Mouse (Mus musculus): Measurements from ENCODE around the gene Tekt4.

The Tekt4 gene

DNA sequence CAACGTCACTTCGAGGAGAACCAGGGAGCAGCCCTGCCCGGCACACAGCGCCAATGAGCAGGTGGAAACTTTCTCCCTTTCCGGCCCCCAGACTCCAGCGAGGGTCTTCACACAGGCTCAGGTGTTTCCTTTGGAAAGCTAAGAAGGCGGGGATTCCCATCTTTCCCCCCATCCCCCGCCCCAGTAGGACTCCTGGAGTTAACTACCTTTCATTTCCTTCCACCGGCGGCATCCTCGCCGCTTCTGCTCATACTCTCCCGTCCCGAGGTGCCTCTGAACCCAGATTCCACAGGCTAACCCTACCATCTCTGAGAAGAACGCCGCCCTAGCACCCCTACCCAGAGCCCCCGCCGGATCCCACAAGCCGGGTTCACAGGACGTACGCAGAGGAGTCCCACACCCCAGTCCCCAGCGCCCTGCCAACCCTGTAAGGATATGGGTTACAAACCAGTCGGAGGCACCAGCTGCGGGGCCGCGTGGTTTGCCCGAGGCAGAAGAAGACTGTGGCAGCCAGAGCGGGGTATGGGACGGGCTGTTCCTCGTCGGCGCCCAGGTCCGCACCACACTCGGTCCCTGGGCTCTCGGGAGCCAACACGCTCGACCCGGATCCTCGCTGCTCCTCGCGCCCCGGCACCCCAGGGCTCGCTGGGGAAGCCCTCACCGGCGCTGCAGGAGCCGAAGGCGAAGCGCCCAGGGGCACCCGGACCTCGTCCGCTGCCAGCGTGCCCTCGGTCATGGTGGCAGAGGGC is 21.8 kb upstream of the Tekt4 start:
- DNase-seq (ENCODE audit: extremely low read depth, insufficient read length, low spot score), result no peak

DNA sequence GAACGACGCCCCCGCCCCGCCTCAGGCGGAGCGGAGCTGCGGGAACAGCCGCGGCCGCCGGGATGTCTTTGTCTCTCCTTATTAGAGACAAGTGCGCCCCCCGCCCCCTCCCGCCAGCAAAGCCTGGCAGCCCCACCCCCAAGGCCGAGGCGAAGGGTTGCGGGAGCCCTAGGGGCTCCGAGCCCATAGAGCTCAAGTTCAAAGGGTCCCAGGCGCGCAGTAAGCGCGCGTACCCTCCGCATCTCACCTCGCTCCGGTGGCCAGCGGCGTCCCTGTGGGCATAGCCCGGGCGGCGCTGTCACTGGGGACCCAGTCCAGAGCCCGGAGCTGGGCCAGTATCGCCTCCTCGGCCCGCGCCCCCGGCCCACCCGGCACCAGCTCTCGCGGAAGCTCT is 21.2 kb upstream of the Tekt4 start:
- no peak for DNase-seq (ENCODE audit: extremely low read depth, insufficient read length, low spot score)

DNA sequence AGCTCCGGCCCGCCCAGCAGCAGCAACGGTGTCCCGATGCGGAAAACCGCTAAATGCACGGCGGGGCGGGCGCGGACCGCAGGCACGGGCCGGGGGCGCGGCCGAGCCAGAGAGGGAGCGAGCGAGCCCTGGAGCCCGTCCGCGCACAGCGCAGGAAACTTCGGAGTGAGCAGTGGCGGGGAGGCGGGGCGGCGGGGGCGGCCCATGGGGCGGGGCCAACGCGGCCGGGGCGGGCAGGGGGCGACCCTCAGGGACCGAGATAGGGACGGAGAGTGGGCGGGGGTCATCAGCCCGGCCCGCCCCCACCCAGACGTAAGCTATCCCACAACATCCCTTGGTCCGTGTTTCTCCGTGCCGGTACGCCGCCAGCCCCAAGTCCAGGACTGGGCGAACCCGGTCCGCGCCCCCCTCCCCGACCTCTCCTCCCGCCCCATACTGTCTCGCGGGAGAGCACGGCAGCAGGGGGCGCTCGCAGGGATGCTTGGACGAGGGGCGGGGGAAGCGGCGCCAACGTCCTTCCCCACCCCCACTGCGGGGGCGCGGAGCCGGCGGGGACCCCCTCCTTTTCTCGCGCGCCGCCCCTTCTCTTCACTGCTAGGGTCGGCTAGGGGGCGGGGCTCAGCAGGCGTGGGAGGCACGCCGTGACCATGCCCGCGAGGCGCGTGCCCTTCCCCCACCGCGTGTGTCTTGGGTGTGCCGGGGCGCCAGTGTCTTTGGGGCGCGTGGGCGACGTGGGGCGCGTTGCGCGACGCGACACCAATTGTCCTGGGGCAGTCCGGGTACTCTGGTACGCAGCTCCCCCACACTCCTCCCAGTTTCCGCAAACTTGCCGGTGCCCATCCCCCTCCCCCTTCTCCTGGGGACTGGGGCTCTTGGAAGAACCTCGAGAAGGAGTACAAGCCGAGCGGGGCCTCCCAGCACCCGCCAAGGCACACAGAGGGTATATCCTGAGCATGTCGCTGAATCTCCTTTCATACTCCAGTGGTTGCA is 20.5 kb upstream of the Tekt4 start, which contains the start of gene Cacna1h:
Cacna1h (minus strand) TSS at position 167 of the 990 bp plus-strand sequence.
- no peak for DNase-seq (ENCODE audit: extremely low read depth, insufficient read length, low spot score)

DNA sequence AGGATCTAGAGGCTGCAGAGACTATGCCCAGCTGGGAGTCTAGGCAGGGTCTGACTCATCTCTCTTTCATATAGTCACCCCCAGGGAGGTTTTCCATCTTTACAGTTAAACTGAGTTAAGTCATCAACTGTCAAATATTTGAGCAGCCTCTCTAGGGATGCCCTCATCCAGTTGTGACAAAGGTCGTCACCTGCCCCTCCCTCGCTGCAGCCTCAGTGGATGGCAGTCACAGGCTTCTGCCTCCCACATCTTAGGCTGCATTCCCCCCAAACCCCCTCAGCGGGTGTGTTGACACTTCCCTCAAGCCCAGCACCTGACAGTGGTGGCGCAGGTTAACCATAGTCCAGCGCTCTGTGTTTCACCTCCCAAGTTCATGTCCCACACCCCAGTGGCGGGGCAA is 13.0 kb upstream of the Tekt4 start:
- DNase-seq (ENCODE audit: extremely low read depth, insufficient read length, low spot score), result no peak

DNA sequence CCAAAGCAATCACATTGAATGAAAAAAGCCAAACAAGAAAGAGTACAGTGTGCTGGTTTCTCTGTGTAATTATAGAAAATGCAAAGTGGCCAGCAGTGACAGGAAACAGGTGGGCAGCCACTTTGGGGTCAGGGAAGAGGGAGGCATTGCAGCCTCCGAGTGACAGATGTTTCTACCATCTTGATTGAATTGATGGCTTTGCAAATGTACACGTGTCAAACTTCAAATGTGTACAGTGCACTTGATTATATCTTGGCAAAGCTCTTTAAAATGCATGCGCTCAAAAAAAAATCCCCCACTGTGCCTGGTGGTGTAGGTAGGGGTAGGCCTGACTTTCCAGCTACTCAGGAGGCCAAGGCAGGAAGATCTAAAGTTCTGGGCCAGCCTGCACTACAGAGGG is 11.5 kb upstream of the Tekt4 start:
- DNase-seq (ENCODE audit: extremely low read depth, insufficient read length, low spot score), result no peak

DNA sequence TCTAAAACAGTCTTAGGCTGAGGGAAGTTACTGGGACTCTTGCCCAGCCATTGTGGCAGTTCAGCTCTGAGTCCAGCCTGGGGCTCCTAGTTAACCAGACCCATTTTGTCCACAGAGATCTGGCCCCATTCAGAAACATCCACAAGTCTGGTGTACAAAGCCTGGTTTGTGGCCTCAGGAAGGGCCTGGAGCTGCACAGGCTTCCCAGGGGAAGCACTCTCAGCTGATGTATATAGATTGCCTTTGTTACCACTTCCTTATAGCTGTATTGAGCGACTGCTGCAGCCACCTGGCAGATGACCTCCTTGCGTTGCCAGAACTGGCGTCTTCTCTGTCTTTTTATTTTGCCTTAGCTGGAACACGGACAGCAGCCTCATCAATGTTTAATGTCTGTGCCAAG is 9.3 kb upstream of the Tekt4 start:
- DNase-seq (ENCODE audit: extremely low read depth, insufficient read length, low spot score), result no peak

DNA sequence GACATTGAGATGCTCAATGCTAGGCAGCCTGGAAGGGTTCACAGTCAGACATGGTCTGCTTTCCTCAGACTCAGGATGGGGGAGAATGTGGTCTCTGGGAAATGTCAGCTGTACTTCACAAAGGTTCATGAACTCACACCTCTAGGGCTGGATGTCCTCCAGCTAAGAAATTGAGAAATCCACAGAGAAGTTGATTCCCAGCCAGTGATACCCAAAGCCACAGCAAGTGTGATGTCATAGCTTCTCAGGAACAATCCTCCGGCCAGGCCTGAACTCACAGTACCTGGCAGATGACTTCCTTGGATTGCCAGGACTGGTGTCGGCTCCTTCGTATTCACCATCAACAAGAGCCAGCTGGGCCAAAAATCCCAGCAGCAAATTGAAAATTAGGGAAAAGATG is 8.6 kb upstream of the Tekt4 start:
- no peak for DNase-seq (ENCODE audit: extremely low read depth, insufficient read length, low spot score)

DNA sequence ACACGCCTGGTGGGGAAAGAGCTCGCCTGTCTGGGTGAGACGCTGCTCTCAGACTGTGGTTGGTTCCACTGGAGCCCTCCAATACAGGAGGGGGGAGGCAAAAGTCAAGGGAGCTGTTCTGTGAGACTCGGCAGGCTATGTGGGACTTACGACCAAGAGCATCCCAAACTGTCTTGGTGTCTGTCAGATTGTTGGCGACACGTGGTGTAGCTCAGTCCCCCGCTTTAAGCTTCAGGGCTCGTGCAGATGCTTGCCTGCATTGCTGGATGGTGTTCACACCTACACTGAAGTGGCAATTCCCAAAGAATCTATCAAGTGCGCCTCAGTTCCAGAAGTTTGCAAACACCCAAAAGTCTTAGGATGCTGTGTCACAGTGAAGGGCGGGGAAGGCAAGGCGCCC is 6.5 kb upstream of the Tekt4 start:
- DNase-seq (ENCODE audit: extremely low read depth, insufficient read length, low spot score), result no peak

DNA sequence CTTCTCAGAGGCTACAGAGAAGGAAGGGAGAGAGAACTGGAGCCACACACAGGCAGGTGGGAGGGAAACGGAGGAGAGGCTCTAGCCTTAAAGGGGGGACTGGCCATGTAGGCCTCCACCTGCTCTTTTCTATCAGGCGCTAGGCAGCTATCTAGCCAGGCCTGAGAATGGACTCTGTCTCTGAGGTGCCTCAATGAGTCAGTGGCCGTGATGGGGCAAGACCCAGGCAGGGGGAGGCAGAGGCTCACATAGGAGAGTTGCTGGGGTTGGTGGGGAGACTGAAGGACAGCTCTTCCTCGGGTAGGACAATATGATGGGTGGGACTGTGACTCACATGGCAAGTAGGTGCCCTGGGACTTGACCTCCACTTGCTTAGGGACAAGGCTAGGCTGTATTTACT is 4.1 kb upstream of the Tekt4 start:
- no peak for DNase-seq (ENCODE audit: extremely low read depth, insufficient read length, low spot score)

DNA sequence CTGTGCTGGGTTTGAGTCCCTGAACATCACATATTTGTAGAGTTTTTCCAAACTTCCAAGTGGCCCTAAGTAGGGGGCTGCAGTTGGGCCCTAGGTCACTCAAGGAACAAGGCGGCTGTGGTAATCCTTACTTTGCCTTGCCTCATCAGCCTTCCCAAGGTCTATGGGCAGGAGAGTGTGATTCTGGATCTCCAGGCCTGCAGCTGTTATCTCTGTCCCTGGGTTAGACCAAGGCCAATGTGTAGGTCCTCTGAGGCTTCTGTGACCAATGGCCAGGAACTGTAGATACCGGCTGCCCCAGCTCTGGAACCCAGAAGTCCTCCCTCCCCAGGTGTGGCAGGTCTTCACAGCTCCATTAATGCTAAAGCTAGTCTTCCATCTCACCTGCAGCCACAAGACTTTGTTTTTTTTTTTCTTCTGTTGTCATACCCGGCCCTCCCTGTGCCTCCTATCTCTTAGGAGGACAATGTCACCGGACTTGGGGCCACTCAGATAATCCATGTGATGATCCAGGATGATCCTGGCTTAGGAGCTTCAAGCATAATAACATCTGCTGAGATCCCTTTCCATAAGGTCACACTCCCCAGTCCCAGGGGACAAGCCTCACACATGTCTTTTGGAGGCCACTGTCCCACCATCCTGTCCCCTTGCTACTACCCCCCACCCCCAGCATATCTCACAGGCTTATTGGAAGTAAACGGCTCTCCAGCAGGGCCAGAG is 2.0 kb upstream of the Tekt4 start:
- DNase-seq (ENCODE audit: extremely low read depth, insufficient read length, low spot score), result no peak

DNA sequence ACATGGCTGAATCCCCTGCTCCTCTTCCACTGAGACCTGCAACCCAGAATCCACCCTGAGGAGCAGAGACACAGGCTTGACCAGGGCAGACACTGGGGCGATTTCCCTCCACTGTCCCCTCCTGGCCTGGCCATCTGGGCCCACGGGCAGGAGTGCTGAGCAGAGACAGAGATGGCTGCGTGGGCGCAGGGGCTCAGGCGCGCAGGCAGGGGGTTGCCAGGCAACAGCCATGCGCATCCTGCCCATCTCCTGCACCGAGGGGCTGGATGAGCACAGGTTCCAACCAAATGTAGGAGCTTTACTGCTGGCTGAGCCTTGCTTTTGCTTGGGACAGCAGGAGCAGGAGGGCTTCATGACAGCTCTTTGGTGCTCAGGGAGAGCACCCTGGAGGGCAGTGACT is 2.1 kb downstream of the Tekt4 start:
- no peak for DNase-seq (ENCODE audit: extremely low read depth, insufficient read length, low spot score)

DNA sequence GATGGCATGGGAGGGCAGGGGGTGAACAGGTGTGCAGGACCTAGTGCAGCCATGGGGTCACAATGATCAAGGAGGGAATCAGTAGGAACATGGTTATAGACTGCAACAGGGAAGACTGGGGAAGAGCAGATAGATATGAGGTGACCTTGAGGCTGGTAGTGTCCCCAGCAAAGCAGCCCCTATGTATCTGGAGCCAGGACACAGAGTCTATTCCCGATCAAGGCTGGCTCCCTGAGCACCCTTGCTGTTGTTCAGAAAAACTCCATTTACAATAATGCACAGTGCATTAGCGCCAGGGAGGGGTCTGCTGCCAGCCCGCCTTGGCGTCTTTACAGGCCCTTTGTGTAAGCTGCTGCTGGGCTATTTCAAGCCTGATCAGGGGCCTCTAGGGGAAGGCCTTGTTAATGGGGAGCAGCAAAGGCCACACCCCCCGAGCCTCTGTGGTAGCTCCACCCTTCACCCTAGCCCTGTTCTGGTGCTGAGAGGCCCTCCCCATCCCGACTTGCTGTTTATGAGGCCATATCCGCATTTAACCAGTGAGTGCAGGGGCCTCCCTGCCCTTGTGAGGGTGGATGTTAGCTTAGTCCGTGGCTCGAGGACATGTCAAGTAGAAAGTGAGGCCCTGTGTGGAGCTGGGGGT is 7.9 kb downstream of the Tekt4 start:
- no peak for DNase-seq (ENCODE audit: extremely low read depth, insufficient read length, low spot score)

DNA sequence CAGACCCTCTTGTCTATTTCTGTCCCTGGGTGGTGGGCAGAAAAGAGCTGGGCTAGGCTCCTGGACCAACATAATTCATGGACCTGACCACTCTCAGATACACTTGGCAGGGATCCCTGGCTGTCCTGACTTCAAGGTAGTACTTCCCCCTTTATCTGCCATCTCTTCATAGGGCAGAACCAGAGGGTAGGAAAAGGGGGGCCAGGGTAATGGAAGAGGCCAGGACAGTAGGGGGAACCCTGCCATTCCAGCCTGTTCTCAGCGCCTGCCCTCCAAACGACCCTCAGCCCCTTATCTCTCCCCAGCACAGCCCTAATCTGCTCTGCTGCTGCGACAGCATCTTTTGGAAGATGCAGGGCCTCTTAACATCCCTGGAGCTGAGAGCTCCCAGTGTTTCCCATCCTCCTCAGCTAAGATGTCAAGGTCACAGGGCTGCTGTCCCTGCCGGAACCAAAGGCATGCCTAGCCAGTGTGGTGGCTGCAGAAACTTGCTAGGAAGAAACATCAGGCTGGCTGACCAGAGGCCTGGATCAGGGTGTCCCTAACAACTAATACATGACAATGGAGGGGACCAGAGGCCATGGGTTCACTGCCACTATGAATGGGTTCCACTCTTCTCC is 9.0 kb downstream of the Tekt4 start:
- no peak for DNase-seq (ENCODE audit: extremely low read depth, insufficient read length, low spot score)

DNA sequence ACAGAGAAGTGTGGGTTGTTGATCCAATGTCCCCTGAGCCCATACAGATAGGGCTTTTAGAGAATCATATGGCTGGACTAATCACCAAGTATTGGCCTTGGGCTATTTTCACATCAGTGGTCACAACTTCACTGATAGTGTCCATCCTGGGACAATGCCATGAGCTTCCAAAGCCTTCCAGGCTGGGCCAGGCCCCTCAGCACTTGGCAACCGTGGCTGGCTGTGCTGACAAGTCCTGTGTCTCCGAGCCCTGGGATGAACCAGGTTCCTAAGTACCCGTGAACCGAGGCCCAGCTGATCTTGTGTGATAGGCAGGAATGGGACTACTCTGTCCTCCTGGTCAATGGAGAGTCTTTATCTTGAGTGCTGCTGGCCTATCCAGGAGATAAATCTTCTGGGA is 9.7 kb downstream of the Tekt4 start:
- DNase-seq (ENCODE audit: extremely low read depth, insufficient read length, low spot score), result no peak

DNA sequence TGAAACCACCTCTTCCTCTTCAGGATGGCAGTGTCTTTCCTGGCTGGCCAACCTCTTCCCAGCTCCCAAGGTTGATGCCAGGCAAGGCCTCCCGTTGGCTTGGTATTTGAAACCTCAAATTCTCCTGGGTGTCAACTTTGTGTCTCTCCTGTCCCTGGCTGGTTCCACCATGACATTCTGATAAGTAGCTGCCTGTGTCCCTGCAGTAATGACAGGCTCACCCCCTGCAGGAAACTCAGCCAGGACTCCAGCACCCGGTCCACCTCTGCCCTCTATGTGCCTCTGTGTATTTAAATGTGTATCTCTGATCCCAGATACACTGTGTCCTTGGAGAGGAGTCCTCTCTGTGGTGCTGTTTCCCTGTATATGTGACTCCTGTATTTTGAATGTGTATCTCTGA is 11.8 kb downstream of the Tekt4 start:
- no peak for DNase-seq (ENCODE audit: extremely low read depth, insufficient read length, low spot score)

DNA sequence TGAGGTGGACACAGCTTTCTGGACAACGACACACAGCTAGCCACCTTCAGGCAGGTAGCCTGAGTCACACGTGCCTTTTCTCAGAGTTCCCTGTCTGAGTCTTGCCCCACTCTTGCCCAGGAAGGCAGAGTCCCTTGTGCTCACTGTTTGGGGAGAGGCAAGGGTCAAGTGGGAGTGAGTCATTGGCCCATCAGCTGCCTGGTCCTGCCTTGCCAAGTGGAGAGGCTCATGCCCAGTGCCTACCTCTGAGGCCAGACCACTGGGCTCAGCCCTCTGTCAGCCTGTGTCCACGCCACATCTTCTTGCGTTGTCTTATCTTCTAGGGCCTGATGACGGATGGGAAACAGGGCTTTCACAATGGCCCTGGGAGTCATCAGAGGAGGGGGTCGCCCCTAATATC is 13.4 kb downstream of the Tekt4 start:
- DNase-seq (ENCODE audit: extremely low read depth, insufficient read length, low spot score), result no peak

DNA sequence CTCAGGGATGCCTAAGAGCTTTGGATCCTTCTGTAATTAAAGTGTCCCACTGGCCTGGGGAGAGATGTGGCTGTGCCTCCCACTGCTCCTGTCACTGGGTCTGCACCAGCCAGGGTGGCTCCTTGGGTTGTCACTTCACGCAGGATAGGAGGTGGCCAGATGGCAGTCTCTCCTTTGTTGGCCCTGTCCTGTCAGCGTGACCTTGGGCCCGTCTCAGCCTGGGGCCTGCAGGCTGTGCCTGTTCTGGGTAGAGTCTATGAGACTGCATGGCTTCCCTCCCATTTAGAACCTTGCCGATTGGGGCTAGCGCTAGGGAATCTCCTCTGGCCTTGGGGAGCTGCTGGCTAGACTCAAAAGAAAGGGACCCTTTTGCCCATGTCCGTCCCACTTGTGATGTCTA is 13.9 kb downstream of the Tekt4 start:
- no peak for DNase-seq (ENCODE audit: extremely low read depth, insufficient read length, low spot score)

DNA sequence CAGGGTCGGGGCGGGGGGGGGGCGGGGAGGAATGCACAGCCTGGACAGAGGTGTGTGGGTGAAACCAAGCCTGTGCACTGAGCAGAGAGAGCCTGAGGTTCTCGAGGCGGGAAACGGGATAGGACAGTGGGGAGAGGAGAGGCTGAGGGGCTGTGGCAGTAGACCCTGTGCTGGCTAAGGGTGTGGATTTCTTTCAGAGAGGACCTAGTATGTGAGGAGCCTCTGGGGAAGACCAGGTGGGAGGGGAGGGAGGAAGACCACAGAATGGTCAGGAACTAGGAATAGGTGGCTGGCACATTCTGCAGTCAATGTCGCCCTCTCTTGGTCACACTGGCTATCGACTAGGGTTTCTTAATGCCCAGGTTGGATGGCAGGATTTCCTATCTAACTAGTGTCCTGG is 15.4 kb downstream of the Tekt4 start:
- DNase-seq (ENCODE audit: extremely low read depth, insufficient read length, low spot score), result no peak

DNA sequence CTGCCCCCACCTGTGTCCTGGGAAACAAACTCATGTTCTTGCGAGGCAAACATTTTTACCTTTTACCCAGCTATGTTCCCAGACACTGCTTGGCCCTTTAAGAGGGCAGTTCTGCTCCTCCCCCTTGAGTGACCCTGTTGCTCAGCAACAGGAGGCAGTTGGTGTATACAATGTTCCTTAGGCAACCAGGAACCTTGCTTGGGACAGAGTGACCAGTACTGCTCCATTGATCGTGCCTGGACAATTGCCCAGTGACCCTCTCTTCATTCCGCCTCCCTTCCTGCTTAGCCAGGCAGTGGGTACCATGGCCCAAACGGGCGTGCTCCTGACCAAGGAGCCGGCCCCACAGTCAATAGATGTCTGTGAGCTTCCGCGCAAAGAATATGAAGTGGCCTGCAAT is 17.0 kb downstream of the Tekt4 start:
- no peak for DNase-seq (ENCODE audit: extremely low read depth, insufficient read length, low spot score)

DNA sequence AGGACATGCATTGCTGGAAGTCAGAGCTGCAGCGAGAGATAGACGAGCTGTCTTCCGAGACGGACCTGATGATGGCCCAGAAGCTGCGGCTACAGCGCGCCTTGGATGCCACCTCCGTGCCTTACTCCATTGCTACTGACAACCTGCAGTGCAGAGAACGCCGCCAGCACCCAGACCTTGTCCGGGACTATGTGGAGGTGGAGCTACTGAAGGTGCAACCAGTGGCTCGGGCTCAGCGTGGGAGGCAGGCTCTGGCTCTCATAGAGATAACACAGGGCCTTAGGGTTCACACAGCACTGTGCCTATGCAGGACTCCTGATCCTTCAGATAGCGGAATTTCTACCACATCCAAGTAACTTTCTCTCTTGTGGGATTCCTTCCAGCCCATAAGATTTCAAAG is 17.6 kb downstream of the Tekt4 start:
- no peak for DNase-seq (ENCODE audit: extremely low read depth, insufficient read length, low spot score)
